Mouse (Mus musculus) liver, embryonic 16.5 days (tissue): ENCODE measurements around the gene Snph. TPM values are rescaled to one million over a fixed set of nuclear protein-coding genes. Genes with fewer than 3 reads are reported as not detected.

Experiments used
- ATAC-seq: fragments of 200-750 bp; cut with Nextera tagmentation; 2 replicates; pipeline ENCODE4 v1.8.0; 2017; ENCODE audit warnings: low read depth, mild to moderate bottlenecking, moderate number of reproducible peaks, moderate library complexity
- H3K27ac ChIP-seq: fragments of 300-500 bp; sonication (generic); 2 replicates; pipeline ENCODE4 v1.5.1; 2014; ENCODE audit warnings: mild to moderate bottlenecking, low read length
- H3K27me3 ChIP-seq: fragments of 300-500 bp; sonication (generic); 2 replicates; pipeline ENCODE4 v1.6.1; 2014; ENCODE audit warnings: low read depth, low read length, mixed read lengths; ENCODE audit not compliant: control insufficient read depth, insufficient read depth
- H3K36me3 ChIP-seq: fragments of 300-500 bp; sonication (generic); 2 replicates; pipeline ENCODE4 v1.6.1; 2014; ENCODE audit warnings: mild to moderate bottlenecking; ENCODE audit not compliant: control insufficient read depth, insufficient read depth
- H3K4me1 ChIP-seq: fragments of 300-500 bp; sonication (generic); 2 replicates; pipeline ENCODE4 v1.6.1; 2014; ENCODE audit warnings: low read depth, low read length, mixed read lengths; ENCODE audit not compliant: control insufficient read depth
- H3K4me2 ChIP-seq: fragments of 300-500 bp; sonication (generic); 2 replicates; pipeline ENCODE4 v1.6.1; 2014; ENCODE audit warnings: low read depth, low read length, mixed read lengths
- H3K4me3 ChIP-seq: fragments of 300-500 bp; sonication (generic); 2 replicates; pipeline ENCODE4 v1.5.1; 2014; ENCODE audit warnings: low read depth, mild to moderate bottlenecking, low read length
- H3K9ac ChIP-seq: fragments of 300-500 bp; sonication (generic); 2 replicates; pipeline ENCODE4 v1.6.1; 2014; ENCODE audit warnings: low read depth, low read length
- H3K9me3 ChIP-seq: fragments of 300-500 bp; sonication (generic); replicated peaks from 2 replicates; pipeline ENCODE4 v1.6.1; 2016; ENCODE audit warnings: low read length; ENCODE audit not compliant: control insufficient read depth
- WGBS: fragments of 180-500 bp; shearing (Covaris S2); extraction: QIAGEN DNeasy Blood & Tissue Kit; methylation state at CpG from one replicate; pipeline ENCODE4 v1.1.7; 2014; ENCODE audit not compliant: insufficient replicate concordance; 5-methylcytosine and 5-hydroxymethylcytosine counted together
- polyA plus RNA-seq: library from polyadenylated mRNA; unstranded; fragments of >200 nt; fragmentation: Nextera tagmentation; extraction: Ambion mirVana; gene quantifications from 2 replicates; pipeline ENCODE4 v1.2.1, GENCODE M21; 2015

The Snph gene
- 0.04 and 0.08 TPM in 2 replicates for polyA plus RNA-seq

GRCm38 (mm10) chr2:151632159-151632814 lies at the start of gene Snph:
TSS of gene Snph (minus strand) at chr2:151632593.
- no peaks in the 10 kb centered on the region for H3K36me3 ChIP-seq
- H3K27ac ChIP-seq, result no peak within 1 kb of the TSS
- WGBS, result under 1% methylated on average over 45 of the region's 47 CpGs
- H3K27me3 ChIP-seq, result peaks cover 32% of the 10 kb centered on the region
- ATAC-seq, result no peak; the same call in 1 of the 2 replicates
- no peak within 1 kb of the TSS for H3K9ac ChIP-seq
- no peaks in the 10 kb centered on the region for H3K4me1 ChIP-seq
- H3K4me3 ChIP-seq, result peak within 1 kb of the TSS; percentile 51
- peak within 1 kb of the TSS; percentile 60 for H3K4me2 ChIP-seq
- no peaks in the 10 kb centered on the region for H3K9me3 ChIP-seq

- Histone ChIP-seq H3K4me2 (no peak overlapping the region), H3K9ac (no peak overlapping the region), H3K4me3 (no peak overlapping the region), H3K4me1 (no peaks in the 10 kb centered on the region), H3K27me3 (no peaks in the 10 kb centered on the region), H3K9me3 (no peaks in the 10 kb centered on the region), H3K36me3 (no peaks in the 10 kb centered on the region), H3K27ac (no peak overlapping the region)
- 34% methylated on average over 2 of the region's 2 CpGs for WGBS
- no peak for ATAC-seq
These were observed 43.8 kb upstream of the Snph start for GRCm38 (mm10) chr2:151676234-151676633.

GRCm38 (mm10) chr2:151670968-151671329 lies 38.6 kb upstream of the Snph start:
- Histone ChIP-seq H3K36me3 (no peaks in the 10 kb centered on the region), H3K9ac (no peak overlapping the region), H3K4me3 (no peak overlapping the region), H3K9me3 (no peaks in the 10 kb centered on the region), H3K4me1 (no peaks in the 10 kb centered on the region), H3K4me2 (no peak overlapping the region), H3K27me3 (no peaks in the 10 kb centered on the region; the same call in 1 of the 2 replicates), H3K27ac (no peak overlapping the region)
- 62% methylated on average over 1 of the region's 1 CpGs for WGBS
- no peak for ATAC-seq

- WGBS, result 37% methylated on average over 42 of the region's 48 CpGs
- Histone ChIP-seq H3K27me3 (no peaks in the 10 kb centered on the region; the same call in 1 of the 2 replicates), H3K4me3 (no peak overlapping the region), H3K36me3 (no peaks in the 10 kb centered on the region), H3K4me1 (no peaks in the 10 kb centered on the region), H3K27ac (no peak overlapping the region), H3K4me2 (no peak overlapping the region), H3K9me3 (no peaks in the 10 kb centered on the region), H3K9ac (no peak overlapping the region)
- ATAC-seq, result peak; percentile 66
These were observed 37.9 kb upstream of the Snph start for GRCm38 (mm10) chr2:151670026-151670967.

- no peak for ATAC-seq
- Histone ChIP-seq H3K9ac (no peak within 1 kb of the TSS), H3K4me2 (no peak within 1 kb of the TSS), H3K36me3 (no peaks in the 10 kb centered on the region), H3K27me3 (no peaks in the 10 kb centered on the region; the same call in 1 of the 2 replicates), H3K9me3 (no peaks in the 10 kb centered on the region), H3K4me3 (no peak within 1 kb of the TSS), H3K4me1 (no peaks in the 10 kb centered on the region), H3K27ac (no peak within 1 kb of the TSS)
- WGBS, result 44% methylated on average over 3 of the region's 3 CpGs
These were observed 36.0 kb upstream of the Snph start, which contains the start of gene Rad21l for GRCm38 (mm10) chr2:151668433-151668832. TSS of gene Rad21l (minus strand) at chr2:151668533.

- 4% methylated on average over 1 of the region's 1 CpGs for WGBS
- Histone ChIP-seq H3K4me3 (no peak overlapping the region), H3K9ac (no peak overlapping the region), H3K4me1 (no peaks in the 10 kb centered on the region), H3K4me2 (no peak overlapping the region), H3K9me3 (no peaks in the 10 kb centered on the region), H3K27ac (no peak overlapping the region), H3K36me3 (no peaks in the 10 kb centered on the region), H3K27me3 (no peaks in the 10 kb centered on the region)
- ATAC-seq, result no peak
These were observed 19.7 kb upstream of the Snph start for GRCm38 (mm10) chr2:151652053-151652452.

- peaks cover 25% of the 10 kb centered on the region for H3K27me3 ChIP-seq
- no peak overlapping the region for H3K4me3 ChIP-seq
- H3K9ac ChIP-seq, result no peak overlapping the region
- H3K9me3 ChIP-seq, result no peaks in the 10 kb centered on the region
- no peak overlapping the region for H3K4me2 ChIP-seq
- H3K27ac ChIP-seq, result no peak overlapping the region
- H3K36me3 ChIP-seq, result no peaks in the 10 kb centered on the region
- no peaks in the 10 kb centered on the region for H3K4me1 ChIP-seq
- ATAC-seq, result no peak
- 45% methylated on average over 2 of the region's 2 CpGs for WGBS
These were observed 3.6 kb upstream of the Snph start for GRCm38 (mm10) chr2:151636015-151636402.

- 48% methylated on average over 9 of the region's 9 CpGs for WGBS
- H3K27ac ChIP-seq, result no peak overlapping the region
- no peak for ATAC-seq
- no peak overlapping the region for H3K4me3 ChIP-seq
- peaks cover 31% of the 10 kb centered on the region for H3K27me3 ChIP-seq
- no peaks in the 10 kb centered on the region for H3K4me1 ChIP-seq
- no peaks in the 10 kb centered on the region for H3K36me3 ChIP-seq
- no peak overlapping the region for H3K9ac ChIP-seq
- H3K9me3 ChIP-seq, result no peaks in the 10 kb centered on the region
- no peak overlapping the region for H3K4me2 ChIP-seq
These were observed 3.1 kb upstream of the Snph start for GRCm38 (mm10) chr2:151635362-151636014.
